Mouse (Mus musculus): ENCODE measurements around the gene Reck.

GRCm38 (mm10) chr4:43984326-43984725 is 109.0 kb downstream of the Reck start:
- TF ChIP-seq E2F4 (IDR thresholded peaks at IDR 0.05; ENCODE audit: insufficient read depth) = no peak
- no peak for TF ChIP-seq POLR2A (IDR thresholded peaks at IDR 0.05; ENCODE audit: insufficient read length, low read depth)
- TF ChIP-seq USF1 (IDR thresholded peaks at IDR 0.05; ENCODE audit: low read depth) = no peak
- no peak for TF ChIP-seq TCF12 (IDR thresholded peaks at IDR 0.05; ENCODE audit: insufficient read depth, poor library complexity, severe bottlenecking)
- no peak for TF ChIP-seq MYOG (IDR thresholded peaks at IDR 0.05; ENCODE audit: control insufficient read depth in 1 of 3, insufficient read depth in 1 of 3, insufficient read length in 2 of 3, low read depth in 2 of 3)
- no peak for TF ChIP-seq CEBPB (IDR thresholded peaks at IDR 0.05; ENCODE audit: insufficient read depth, poor library complexity, severe bottlenecking)
- no peak for TF ChIP-seq POLR2AphosphoS2 (IDR thresholded peaks at IDR 0.05; ENCODE audit: insufficient read length, low read depth)
- no peak for TF ChIP-seq TCF3 (IDR thresholded peaks at IDR 0.05; ENCODE audit: insufficient read length, low read depth)
- TF ChIP-seq MAX (IDR thresholded peaks at IDR 0.05; ENCODE audit: low read depth) = no peak
- TF ChIP-seq MYOD1 (IDR thresholded peaks at IDR 0.05; ENCODE audit: control insufficient read depth in 1 of 3, insufficient read length in 2 of 3, low read depth in 2 of 3) = no peak
